Mouse (Mus musculus): ENCODE data around the gene Bcl10. TPM values are rescaled to one million over a fixed set of nuclear protein-coding genes. Genes with fewer than 3 reads are reported as not detected.
"Not testable (repeated sequence)": the region's sequence is repeated elsewhere in the genome, so short reads cannot be mapped to it uniquely, and the experiment has no call there.

The Bcl10 gene
- total RNA-seq, 2 experiments from 2014 or later = 39.0 to 41.2 TPM

GRCm38 (mm10) chr3:145913263-145913662 lies 9.3 kb upstream of the Bcl10 start:
- ATAC-seq (replicated peaks; ENCODE audit: poor library complexity) = no peak

- not testable (repeated sequence) for ATAC-seq (replicated peaks; ENCODE audit: poor library complexity)
Observed at GRCm38 (mm10) chr3:145913942-145914341, 8.7 kb upstream of the Bcl10 start.

GRCm38 (mm10) chr3:145916374-145916773 lies 6.2 kb upstream of the Bcl10 start:
- 0 out of 2 replicates have a peak, but pooled peaks have one; percentile 50 for ATAC-seq (replicated peaks; ENCODE audit: poor library complexity)

GRCm38 (mm10) chr3:145916826-145917225 lies 5.8 kb upstream of the Bcl10 start:
- ATAC-seq (replicated peaks; ENCODE audit: poor library complexity) = 0 out of 2 replicates have a peak, but pooled peaks have one; percentile 4

GRCm38 (mm10) chr3:145922971-145923370 lies 367 bp downstream of the Bcl10 start:
- ATAC-seq (replicated peaks; ENCODE audit: poor library complexity) = no peak

GRCm38 (mm10) chr3:145923874-145924577 lies 1.4 kb downstream of the Bcl10 start:
- ATAC-seq (replicated peaks; ENCODE audit: poor library complexity) = peak; percentile 89

GRCm38 (mm10) chr3:145924649-145925337 lies 2.2 kb downstream of the Bcl10 start:
- peak; percentile 18 for ATAC-seq (replicated peaks; ENCODE audit: poor library complexity)

- ATAC-seq (replicated peaks; ENCODE audit: poor library complexity) = no peak
Observed at GRCm38 (mm10) chr3:145925506-145925905, 2.9 kb downstream of the Bcl10 start.

- ATAC-seq (replicated peaks; ENCODE audit: poor library complexity) = peak; percentile 61
Observed at GRCm38 (mm10) chr3:145929525-145930400, 7.2 kb downstream of the Bcl10 start.

GRCm38 (mm10) chr3:145933845-145934244 lies 11.2 kb downstream of the Bcl10 start:
- peak; percentile 56 for ATAC-seq (replicated peaks; ENCODE audit: poor library complexity)

GRCm38 (mm10) chr3:145937505-145938404 lies 15.2 kb downstream of the Bcl10 start, which contains the start of gene 2410004B18Rik:
Gene 2410004B18Rik (plus strand): TSS chr3:145938014.
- peak; percentile 80 for ATAC-seq (replicated peaks; ENCODE audit: poor library complexity)

GRCm38 (mm10) chr3:145938405-145939349 lies 16.1 kb downstream of the Bcl10 start:
- no peak for ATAC-seq (replicated peaks; ENCODE audit: poor library complexity)

GRCm38 (mm10) chr3:145939402-145939801 lies 16.8 kb downstream of the Bcl10 start:
- peak; percentile 50 for ATAC-seq (replicated peaks; ENCODE audit: poor library complexity)

GRCm38 (mm10) chr3:145939971-145940370 lies 17.4 kb downstream of the Bcl10 start:
- no peak for ATAC-seq (replicated peaks; ENCODE audit: poor library complexity)

- ATAC-seq (replicated peaks; ENCODE audit: poor library complexity) = peak; percentile 63
Observed at GRCm38 (mm10) chr3:145941971-145942370, 19.4 kb downstream of the Bcl10 start.

- ATAC-seq (replicated peaks; ENCODE audit: poor library complexity) = peak; percentile 61
Observed at GRCm38 (mm10) chr3:145944348-145944747, 21.7 kb downstream of the Bcl10 start.

GRCm38 (mm10) chr3:145945904-145946303 lies 23.3 kb downstream of the Bcl10 start:
- ATAC-seq (replicated peaks; ENCODE audit: poor library complexity) = no peak

GRCm38 (mm10) chr3:145946654-145947053 lies 24.1 kb downstream of the Bcl10 start:
- ATAC-seq (replicated peaks; ENCODE audit: poor library complexity) = no peak
